In genomic region chr4:129336291-129336690, GRCm38 (mm10) we compare ENCODE assay signal across 8 mouse cellular contexts. TPM values are rescaled to one million over a fixed set of nuclear protein-coding genes. Genes with fewer than 3 reads are reported as not detected.
A peak's percentile ranks its signal among the peaks of the same experiment; 100 is the strongest.
DNase-seq lines count a peak whose midpoint lies in the region; ATAC-seq and TF ChIP-seq lines count a peak whose summit lies in the region.

No protein-coding gene starts in this region.

- WGBS in heart, embryonic 10.5 days = 51% methylated on average over 14 of the region's 14 CpGs
- WGBS in forebrain, embryonic 14.5 days = 57% methylated on average over 14 of the region's 14 CpGs
- 41% methylated on average over 14 of the region's 14 CpGs for WGBS in liver, embryonic 15.5 days (ENCODE audit: insufficient replicate concordance)

- in situ Hi-C loops in CH12.LX (cut with MboI; ENCODE audit: low pct_ligation_motif_present, low pct_unique_long_range_greater_than_20kb, low sequenced_read_pairs) = no loop called here

- peaks cover 28% of the 10 kb centered on the region for H3K4me1 ChIP-seq in heart, embryonic 10.5 days
- H3K4me1 ChIP-seq in CH12.LX (ENCODE audit: control insufficient read depth in 1 of 2, insufficient read depth in 2 of 2) = peaks cover 7 to 49% of the 10 kb centered on the region in 2 experiments; a peak in 3 of 4 replicates
- H3K4me1 ChIP-seq in forebrain, embryonic 14.5 days (ENCODE audit: control insufficient read depth, insufficient read depth, low read length) = peaks cover 21% of the 10 kb centered on the region
- peaks cover 78% of the 10 kb centered on the region for H3K4me1 ChIP-seq in liver, embryonic 15.5 days (replicated peaks)

- peak overlapping the region; percentile 98 for H3K4me3 ChIP-seq in heart, embryonic 10.5 days
- peak overlapping the region; percentile 66 to 84 (median 74) for H3K4me3 ChIP-seq in CH12.LX (replicated peaks in 1 of 3; ENCODE audit: low read depth in 2 of 3, low read length in 2 of 3, poor library complexity in 1 of 3)
- H3K4me3 ChIP-seq in forebrain, embryonic 14.5 days (ENCODE audit: low read depth, low read length) = peak overlapping the region; percentile 94
- H3K4me3 ChIP-seq in liver, embryonic 15.5 days (replicated peaks) = peak overlapping the region; percentile 93

- dilution Hi-C loops in CH12.LX (cut with MboI; ENCODE audit: extremely low pct_ligation_motif_present, extremely low pct_unique_long_range_greater_than_20kb, low sequenced_read_pairs) = no loop called here

- H3K27ac ChIP-seq in heart, embryonic 10.5 days = peak overlapping the region; percentile 99
- H3K27ac ChIP-seq in CH12.LX (ENCODE audit: insufficient read depth, low read depth) = peak overlapping the region; percentile 95
- H3K27ac ChIP-seq in forebrain, embryonic 14.5 days (ENCODE audit: low read depth, low read length) = peak overlapping the region; percentile 99
- H3K27ac ChIP-seq in liver, embryonic 15.5 days (replicated peaks) = peak overlapping the region; percentile 97

- H3K9me3 ChIP-seq in heart, embryonic 10.5 days = no peaks in the 10 kb centered on the region
- H3K9me3 ChIP-seq in CH12.LX (replicated peaks; ENCODE audit: low read length) = no peaks in the 10 kb centered on the region
- H3K9me3 ChIP-seq in forebrain, embryonic 14.5 days (replicated peaks; ENCODE audit: control insufficient read depth, low read length) = no peaks in the 10 kb centered on the region
- H3K9me3 ChIP-seq in liver, embryonic 15.5 days (replicated peaks) = no peaks in the 10 kb centered on the region

- H3K79me2 ChIP-seq in CH12.LX (replicated peaks; ENCODE audit: control insufficient read depth, extremely low read depth, insufficient read depth, poor library complexity, severe bottlenecking) = peaks cover 54% of the 10 kb centered on the region

- H3K36me3 ChIP-seq in heart, embryonic 10.5 days = peaks cover 28% of the 10 kb centered on the region
- peaks cover 28 to 46% of the 10 kb centered on the region in 2 experiments for H3K36me3 ChIP-seq in CH12.LX (replicated peaks in 1 of 2; ENCODE audit: control insufficient read depth in 1 of 2, insufficient read depth in 1 of 2, low read length in 1 of 2)
- H3K36me3 ChIP-seq in forebrain, embryonic 14.5 days (ENCODE audit: control insufficient read depth, insufficient read depth, low read length) = peaks cover 20% of the 10 kb centered on the region
- peaks cover 31% of the 10 kb centered on the region for H3K36me3 ChIP-seq in liver, embryonic 15.5 days (replicated peaks)

- no peak for TF ChIP-seq RAD21 in CH12.LX (IDR thresholded peaks at IDR 0.05; ENCODE audit: low read depth, low read length)

- no peak for TF ChIP-seq CTCF in CH12.LX (conservative IDR thresholded peaks at IDR 0.05 in 1 of 2, IDR thresholded peaks at IDR 0.05 in 1 of 2; ENCODE audit: low read depth in 2 of 2, low read length in 2 of 2)

- H3K9ac ChIP-seq in CH12.LX (ENCODE audit: insufficient read depth, low read depth) = peak overlapping the region; percentile 99
- peak overlapping the region; percentile 76 for H3K9ac ChIP-seq in forebrain, embryonic 14.5 days (ENCODE audit: low read length)
- H3K9ac ChIP-seq in liver, embryonic 15.5 days = peak overlapping the region; percentile 73

- H3K27me3 ChIP-seq in heart, embryonic 10.5 days (ENCODE audit: insufficient read depth, poor library complexity, severe bottlenecking) = no peaks in the 10 kb centered on the region
- no peaks in the 10 kb centered on the region for H3K27me3 ChIP-seq in CH12.LX (replicated peaks)
- no peaks in the 10 kb centered on the region for H3K27me3 ChIP-seq in forebrain, embryonic 14.5 days (replicated peaks; ENCODE audit: control insufficient read depth, insufficient read depth, low read length)
- no peaks in the 10 kb centered on the region for H3K27me3 ChIP-seq in liver, embryonic 15.5 days

- no peak for TF ChIP-seq POLR2A in CH12.LX (IDR thresholded peaks at IDR 0.05; ENCODE audit: low read depth, low read length)

- intact Hi-C loops in heart, postnatal 36 days (cut with DNase I) = loop anchor here (10.0 kb wide), 1 partner anchor 269 kb away; the partner anchor contains the start of genes Eif3i and Tmem234

- peak overlapping the region; percentile 47 for H3K4me2 ChIP-seq in CH12.LX (ENCODE audit: insufficient read depth, low read depth, poor library complexity, severe bottlenecking)
- peak overlapping the region; percentile 83 for H3K4me2 ChIP-seq in forebrain, embryonic 14.5 days (ENCODE audit: low read length)
- H3K4me2 ChIP-seq in liver, embryonic 15.5 days = peak overlapping the region; percentile 85

- no peak for TF ChIP-seq EP300 in CH12.LX (IDR thresholded peaks at IDR 0.05; ENCODE audit: low read length)

- no peak for ATAC-seq in forebrain, embryonic 14.5 days
- no peak for ATAC-seq in liver, embryonic 15.5 days (ENCODE audit: insufficient read depth)

- no peak for DNase-seq in heart, embryonic 10.5 days (ENCODE audit: low spot score)
- DNase-seq in heart, postnatal 36 days = no peak
- DNase-seq in CH12.LX (ENCODE audit: extremely low read depth) = peak; percentile 44
- no peak for DNase-seq in forebrain, embryonic 14.5 days (ENCODE audit: low spot score)
- no peak for DNase-seq in right cerebral cortex, postnatal 14 days
- DNase-seq in adrenal gland, postnatal 36 days = no peak
- no peak for DNase-seq in ovary, adult 18-20 months (ENCODE audit: low spot score)

TF ChIP-seq in CH12.LX, 34 proteins besides CTCF, POLR2A, EP300 and RAD21:
- TF ChIP-seq PAX5 (IDR thresholded peaks at IDR 0.05; ENCODE audit: low read length) = no peak
- no peak for TF ChIP-seq ETS1 (conservative IDR thresholded peaks at IDR 0.05; ENCODE audit: low read depth, low read length)
- TF ChIP-seq HCFC1 (IDR thresholded peaks at IDR 0.05; ENCODE audit: low read depth, low read length) = no peak
- TF ChIP-seq MXI1 (IDR thresholded peaks at IDR 0.05; ENCODE audit: low read depth, low read length) = no peak; the same call in 1 of the 2 replicates
- no peak for TF ChIP-seq UBTF (IDR thresholded peaks at IDR 0.05; ENCODE audit: low read depth, low read length)
- TF ChIP-seq SMC3 (IDR thresholded peaks at IDR 0.05; ENCODE audit: low read depth, low read length) = no peak
- TF ChIP-seq ELF1 (IDR thresholded peaks at IDR 0.05; ENCODE audit: low read depth, low read length) = no peak
- no peak for TF ChIP-seq KAT2A (IDR thresholded peaks at IDR 0.05; ENCODE audit: insufficient replicate concordance, low read length)
- no peak for TF ChIP-seq CHD2 (IDR thresholded peaks at IDR 0.05; ENCODE audit: low read length)
- TF ChIP-seq TBP (conservative IDR thresholded peaks at IDR 0.05; ENCODE audit: low read depth, low read length) = no peak
- TF ChIP-seq CHD1 (IDR thresholded peaks at IDR 0.05; ENCODE audit: low read depth, low read length) = no peak
- TF ChIP-seq NRF1 (IDR thresholded peaks at IDR 0.05; ENCODE audit: low read depth, low read length) = no peak
- no peak for TF ChIP-seq BHLHE40 (IDR thresholded peaks at IDR 0.05; ENCODE audit: low read depth, low read length)
- no peak for TF ChIP-seq ZC3H11A (IDR thresholded peaks at IDR 0.05; ENCODE audit: low read depth, low read length)
- TF ChIP-seq MAZ (IDR thresholded peaks at IDR 0.05; ENCODE audit: low read depth, low read length) = no peak
- TF ChIP-seq IRF4 (IDR thresholded peaks at IDR 0.05; ENCODE audit: low read depth, low read length) = no peak
- TF ChIP-seq POLR2AphosphoS2 (IDR thresholded peaks at IDR 0.05; ENCODE audit: low read depth, low read length) = no peak
- no peak for TF ChIP-seq USF1 (IDR thresholded peaks at IDR 0.05; ENCODE audit: low read depth, low read length)
- no peak for TF ChIP-seq TCF12 (IDR thresholded peaks at IDR 0.05; ENCODE audit: low read depth, low read length)

RNA-seq across cellular contexts. Expression of gene Zbtb8os, which starts 0.8 kb away (rescaled TPM):
- 50.0 and 58.8 TPM in 2 replicates for polyA plus RNA-seq in heart, embryonic 10.5 days (2016; fragmentation: Nextera tagmentation; extraction: Ambion mirVana)
- 10 to 100 TPM; 22.9 to 27.1 TPM for total RNA-seq in heart, postnatal 36 days (2021)
- total RNA-seq in CH12.LX (2012; rRNA removed) (93.7 and 104 TPM in 2 replicates), CH12.LX (2014; rRNA removed) (124 and 134 TPM in 2 replicates)
- polyA plus RNA-seq in CH12.LX (2012; ENCODE audit: insufficient read length, low read depth) = 135 and 157 TPM in 2 replicates
- 27.7 and 37.1 TPM in 2 replicates for polyA plus RNA-seq in forebrain, embryonic 14.5 days (2014; fragmentation: Nextera tagmentation; extraction: Ambion mirVana)
- polyA plus RNA-seq in liver, embryonic 15.5 days (2015; fragmentation: Nextera tagmentation; extraction: Ambion mirVana) = 23.5 and 23.8 TPM in 2 replicates
- 10 to 100 TPM; 47.3 to 61.4 TPM for total RNA-seq in adrenal gland, postnatal 36 days (2021)

RNA-seq across cellular contexts. Expression of gene Rbbp4, which starts 1.1 kb away (rescaled TPM):
- 329 and 377 TPM in 2 replicates for polyA plus RNA-seq in heart, embryonic 10.5 days (2016; fragmentation: Nextera tagmentation; extraction: Ambion mirVana)
- total RNA-seq in heart, postnatal 36 days (2021) = 10 to 100 TPM; 70.5 to 80.8 TPM
- 41.4 and 44.1 TPM in 2 replicates for total RNA-seq in CH12.LX (2012; rRNA removed)
- total RNA-seq in CH12.LX (2014; rRNA removed) = 73.3 and 76.9 TPM in 2 replicates
- 179 and 219 TPM in 2 replicates for polyA plus RNA-seq in CH12.LX (2012; ENCODE audit: insufficient read length, low read depth)
- polyA plus RNA-seq in forebrain, embryonic 14.5 days (2014; fragmentation: Nextera tagmentation; extraction: Ambion mirVana) = 428 and 447 TPM in 2 replicates
- polyA plus RNA-seq in liver, embryonic 15.5 days (2015; fragmentation: Nextera tagmentation; extraction: Ambion mirVana) = 222 and 261 TPM in 2 replicates
- total RNA-seq in adrenal gland, postnatal 36 days (2021) = 100 to 1,000 TPM; 147 TPM

RNA-seq across cellular contexts. Expression of gene Zbtb8a, which starts 41.6 kb away (rescaled TPM):
- polyA plus RNA-seq in heart, embryonic 10.5 days (2016; fragmentation: Nextera tagmentation; extraction: Ambion mirVana) = 7.5 and 9.3 TPM in 2 replicates
- 1 to 10 TPM; 3.3 to 4.1 TPM for total RNA-seq in heart, postnatal 36 days (2021)
- total RNA-seq in CH12.LX (2012; rRNA removed) = 0.04 TPM in 1 of 2 replicates, not detected in the other
- 0.16 TPM in 1 of 2 replicates, not detected in the other for total RNA-seq in CH12.LX (2014; rRNA removed)
- polyA plus RNA-seq in CH12.LX (2012; ENCODE audit: insufficient read length, low read depth) = 0.11 TPM in 1 of 2 replicates, not detected in the other
- polyA plus RNA-seq in forebrain, embryonic 14.5 days (2014; fragmentation: Nextera tagmentation; extraction: Ambion mirVana) = 5.8 and 6.6 TPM in 2 replicates
- polyA plus RNA-seq in liver, embryonic 15.5 days (2015; fragmentation: Nextera tagmentation; extraction: Ambion mirVana) = 2.3 TPM in 2 replicates
- total RNA-seq in adrenal gland, postnatal 36 days (2021) = 1 to 10 TPM; 6.1 to 9.8 TPM

RNA-seq across cellular contexts. Expression of gene Sync, which starts 48.9 kb away (rescaled TPM):
- polyA plus RNA-seq in heart, embryonic 10.5 days (2016; fragmentation: Nextera tagmentation; extraction: Ambion mirVana) = 0.42 and 1.2 TPM in 2 replicates
- 10 to 100 TPM; 15.8 to 17.1 TPM for total RNA-seq in heart, postnatal 36 days (2021)
- total RNA-seq in CH12.LX (2012; rRNA removed) (0.04 TPM in 1 of 2 replicates, not detected in the other), CH12.LX (2014; rRNA removed) (not detected in 2 replicates)
- polyA plus RNA-seq in CH12.LX (2012; ENCODE audit: insufficient read length, low read depth) = 0.14 and 0.16 TPM in 2 replicates
- polyA plus RNA-seq in forebrain, embryonic 14.5 days (2014; fragmentation: Nextera tagmentation; extraction: Ambion mirVana) = 0.14 and 0.24 TPM in 2 replicates
- 0.21 and 0.35 TPM in 2 replicates for polyA plus RNA-seq in liver, embryonic 15.5 days (2015; fragmentation: Nextera tagmentation; extraction: Ambion mirVana)
- under 1 TPM; 0.56 to 0.86 TPM for total RNA-seq in adrenal gland, postnatal 36 days (2021)
